Mouse (Mus musculus) myocyte (in vitro differentiated cells): ENCODE measurements around the gene Gm20671. TPM values are rescaled to one million over a fixed set of nuclear protein-coding genes. Genes with fewer than 3 reads are reported as not detected.
A peak's percentile ranks its signal among the peaks of the same experiment; 100 is the strongest.
"Not testable (repeated sequence)": the region's sequence is repeated elsewhere in the genome, so short reads cannot be mapped to it uniquely, and the experiment has no call there.

Experiments used
- H3K27me3 ChIP-seq: one replicate; pipeline ENCODE4 v1.6.1; 2011; ENCODE audit not compliant: control insufficient read depth, insufficient read depth, insufficient read length
- H3K36me3 ChIP-seq: one replicate; pipeline ENCODE4 v1.6.1; 2011; ENCODE audit not compliant: control insufficient read depth, insufficient read depth
- H3K4me2 ChIP-seq: one replicate; pipeline ENCODE4 v1.6.1; 2011; ENCODE audit warnings: low read depth, control low read depth
- H3K4me3 ChIP-seq: one replicate; pipeline ENCODE4 v1.5.1; 2011; ENCODE audit warnings: mild to moderate bottlenecking, control low read depth, moderate library complexity
- H3K79me2 ChIP-seq: one replicate; pipeline ENCODE4 v1.6.1; 2011; ENCODE audit not compliant: control insufficient read depth, insufficient read depth
- H3ac ChIP-seq: one replicate; pipeline ENCODE4 v1.6.1; 2011; ENCODE audit not compliant: control insufficient read depth, insufficient read length
- CEBPB ChIP-seq: IDR thresholded peaks from 2 replicates; pipeline ENCODE4 v1.6.1; 2011; ENCODE audit warnings: mild to moderate bottlenecking, moderate library complexity; ENCODE audit not compliant: poor library complexity, insufficient read depth, severe bottlenecking
- E2F4 ChIP-seq: IDR thresholded peaks from one replicate; pipeline ENCODE4 v1.6.1; 2011; ENCODE audit warnings: mild to moderate bottlenecking, control low read depth, moderate library complexity; ENCODE audit not compliant: insufficient read depth
- MAX ChIP-seq: IDR thresholded peaks from one replicate; pipeline ENCODE4 v1.6.1; 2011; ENCODE audit warnings: low read depth, mild to moderate bottlenecking, control low read depth
- MYOD1 ChIP-seq, 3 experiments: IDR thresholded peaks; one replicate each; pipeline ENCODE4 v1.6.1; 2011; ENCODE audit warnings: control low read depth in 2 of 3, low read depth in 2 of 3, mild to moderate bottlenecking in 2 of 3, moderate library complexity in 1 of 3; ENCODE audit not compliant: insufficient read length in 2 of 3, control insufficient read depth in 1 of 3
- MYOG ChIP-seq, 3 experiments: IDR thresholded peaks; one replicate each; pipeline ENCODE4 v1.6.1; 2011; ENCODE audit warnings: control low read depth in 2 of 3, low read depth in 2 of 3, mild to moderate bottlenecking in 2 of 3; ENCODE audit not compliant: insufficient read length in 2 of 3, control insufficient read depth in 1 of 3, insufficient read depth in 1 of 3
- POLR2A ChIP-seq: IDR thresholded peaks from one replicate; pipeline ENCODE4 v1.6.1; 2011; ENCODE audit warnings: low read depth, mild to moderate bottlenecking, control low read depth, moderate library complexity; ENCODE audit not compliant: insufficient read length
- POLR2AphosphoS2 ChIP-seq: IDR thresholded peaks from one replicate; pipeline ENCODE4 v1.6.1; 2011; ENCODE audit warnings: low read depth, control low read depth; ENCODE audit not compliant: insufficient read length
- REST ChIP-seq: IDR thresholded peaks from one replicate; pipeline ENCODE4 v1.6.1; 2011; ENCODE audit warnings: mild to moderate bottlenecking, control low read depth, moderate library complexity; ENCODE audit not compliant: insufficient read depth, insufficient read length
- SRF ChIP-seq: IDR thresholded peaks from one replicate; pipeline ENCODE4 v1.6.1; 2011; ENCODE audit warnings: low read depth; ENCODE audit not compliant: control insufficient read depth, insufficient read length
- TCF12 ChIP-seq: IDR thresholded peaks from one replicate; pipeline ENCODE4 v1.6.1; 2011; ENCODE audit warnings: mild to moderate bottlenecking, control low read depth; ENCODE audit not compliant: poor library complexity, insufficient read depth, severe bottlenecking
- TCF3 ChIP-seq: IDR thresholded peaks from one replicate; pipeline ENCODE4 v1.6.1; 2011; ENCODE audit warnings: low read depth, control low read depth; ENCODE audit not compliant: insufficient read length
- USF1 ChIP-seq: IDR thresholded peaks from one replicate; pipeline ENCODE4 v1.6.1; 2011; ENCODE audit warnings: low read depth, mild to moderate bottlenecking, control low read depth, moderate library complexity
- polyA plus RNA-seq: library from polyadenylated mRNA; unstranded; fragments of >200 nt; fragmentation: generic; extraction: Trizol; gene quantifications from one replicate; pipeline ENCODE4 v1.2.1, GENCODE M21; 2012; ENCODE audit warnings: missing spikeins

Gm20671 gene
- polyA plus RNA-seq, 1 experiment = not detected

- Histone ChIP-seq H3K36me3 (no peaks in the 10 kb centered on the region), H3K4me2 (no peak overlapping the region), H3K4me3 (no peak overlapping the region), H3ac (no peak overlapping the region), H3K79me2 (no peaks in the 10 kb centered on the region), H3K27me3 (no peaks in the 10 kb centered on the region)
- no peak for TF ChIP-seq E2F4
- TF ChIP-seq MYOD1 (IDR thresholded peaks at IDR 0.05; ENCODE audit: control insufficient read depth in 1 of 3, insufficient read length in 2 of 3, low read depth in 2 of 3) = no peak
- TF ChIP-seq POLR2AphosphoS2 = no peak
- no peak for TF ChIP-seq USF1
- TF ChIP-seq TCF12 = no peak
- no peak for TF ChIP-seq TCF3
- no peak for TF ChIP-seq SRF
- TF ChIP-seq POLR2A = no peak
- TF ChIP-seq CEBPB = no peak
- TF ChIP-seq MYOG (IDR thresholded peaks at IDR 0.05; ENCODE audit: control insufficient read depth in 1 of 3, insufficient read depth in 1 of 3, insufficient read length in 2 of 3, low read depth in 2 of 3) = no peak
- TF ChIP-seq REST = no peak
- TF ChIP-seq MAX = no peak
Observed at GRCm38 (mm10) chr5:32735779-32736178, 91.1 kb downstream of the Gm20671 start.

GRCm38 (mm10) chr5:32733892-32734291, 93.0 kb downstream of the Gm20671 start:
- not testable (repeated sequence) for H3ac ChIP-seq, H3K36me3 ChIP-seq, H3K79me2 ChIP-seq, H3K4me2 ChIP-seq, H3K4me3 ChIP-seq, H3K27me3 ChIP-seq
- peak; percentile 19 for TF ChIP-seq POLR2AphosphoS2

- TF ChIP-seq POLR2A = no peak
- peak in 1 of 3 experiments; percentile 27 for TF ChIP-seq MYOD1 (IDR thresholded peaks at IDR 0.05; ENCODE audit: control insufficient read depth in 1 of 3, insufficient read length in 2 of 3, low read depth in 2 of 3)
- Histone ChIP-seq H3K79me2 (no peaks in the 10 kb centered on the region), H3ac (no peak overlapping the region), H3K4me2 (no peak overlapping the region), H3K27me3 (no peaks in the 10 kb centered on the region), H3K4me3 (no peak overlapping the region), H3K36me3 (no peaks in the 10 kb centered on the region)
Observed at GRCm38 (mm10) chr5:32728851-32729250, 98.1 kb downstream of the Gm20671 start.

GRCm38 (mm10) chr5:32728300-32728699, 98.6 kb downstream of the Gm20671 start:
- TF ChIP-seq REST (no peak), CEBPB (no peak), MYOD1 (IDR thresholded peaks at IDR 0.05; ENCODE audit: control insufficient read depth in 1 of 3, insufficient read length in 2 of 3, low read depth in 2 of 3) (no peak), POLR2A (no peak), TCF3 (no peak), SRF (no peak), TCF12 (no peak), USF1 (no peak), MAX (no peak), E2F4 (no peak), MYOG (IDR thresholded peaks at IDR 0.05; ENCODE audit: control insufficient read depth in 1 of 3, insufficient read depth in 1 of 3, insufficient read length in 2 of 3, low read depth in 2 of 3) (no peak), POLR2AphosphoS2 (no peak)
- no peak overlapping the region for H3ac ChIP-seq
- no peak overlapping the region for H3K4me3 ChIP-seq
- H3K27me3 ChIP-seq = no peaks in the 10 kb centered on the region
- no peaks in the 10 kb centered on the region for H3K36me3 ChIP-seq
- H3K4me2 ChIP-seq = no peak overlapping the region
- H3K79me2 ChIP-seq = no peaks in the 10 kb centered on the region

- H3K27me3 ChIP-seq, H3K79me2 ChIP-seq, H3K4me3 ChIP-seq, H3K36me3 ChIP-seq, H3ac ChIP-seq, H3K4me2 ChIP-seq: not testable (repeated sequence)
- TF ChIP-seq MYOD1 (IDR thresholded peaks at IDR 0.05; ENCODE audit: control insufficient read depth in 1 of 3, insufficient read length in 2 of 3, low read depth in 2 of 3) (peak; percentile 76 to 85 (median 78)), POLR2A (peak; percentile 58), MYOG (IDR thresholded peaks at IDR 0.05; ENCODE audit: control insufficient read depth in 1 of 3, insufficient read depth in 1 of 3, insufficient read length in 2 of 3, low read depth in 2 of 3) (peak in 2 of 3 experiments; percentile 59 to 63), POLR2AphosphoS2 (peak; percentile 67), TCF3 (peak; percentile 13), USF1 (peak; percentile 24)
Observed at GRCm38 (mm10) chr5:32725397-32725796, 101.5 kb downstream of the Gm20671 start.
